Mouse (Mus musculus): Measurements from ENCODE around the gene Bcl2.

- TF ChIP-seq CTCF (IDR thresholded peaks at IDR 0.05; ENCODE audit: low read depth) (no peak), EP300 (optimal IDR thresholded peaks at IDR 0.05) (no peak)
These were observed 23.2 kb downstream of the Bcl2 start for GRCm38 (mm10) chr1:106690887-106691286.

Data from stomach, postnatal 0 days (tissue).